Mouse (Mus musculus) megakaryocyte, embryonic 14.5 days (primary cell): Measurements from ENCODE around the gene Gpr155. TPM values are rescaled to one million over a fixed set of nuclear protein-coding genes. Genes with fewer than 3 reads are reported as not detected.

ENCODE experiments used
- H3K27me3 ChIP-seq: replicated peaks from 2 replicates; pipeline ENCODE3; 2012; ENCODE audit warnings: inconsistent platforms
- H3K36me3 ChIP-seq: replicated peaks from 2 replicates; pipeline ENCODE3; 2012; ENCODE audit warnings: low read length, inconsistent platforms, mixed read lengths
- H3K4me1 ChIP-seq: 2 replicates; pipeline ENCODE4 v1.6.1; 2012; ENCODE audit warnings: inconsistent platforms
- H3K4me3 ChIP-seq: replicated peaks from 2 replicates; pipeline ENCODE3; 2012; ENCODE audit warnings: moderate library complexity, mild to moderate bottlenecking, inconsistent platforms
- H3K9me3 ChIP-seq: 2 replicates; pipeline ENCODE4 v1.6.1; 2012; ENCODE audit warnings: inconsistent platforms
- FLI1 ChIP-seq: IDR thresholded peaks from 2 replicates; pipeline ENCODE4 v1.6.1; 2012; ENCODE audit warnings: low read length, inconsistent platforms, mixed read lengths
- GATA1 ChIP-seq: IDR thresholded peaks from 3 replicates; pipeline ENCODE4 v1.6.1; 2012; ENCODE audit warnings: mixed read lengths, low read length, inconsistent platforms, borderline replicate concordance
- polyA plus RNA-seq: library from polyadenylated mRNA; stranded (reverse); fragments of >175 nt; gene quantifications from 2 replicates; pipeline ENCODE4 v1.2.3, GENCODE M21; 2012; ENCODE audit warnings: low replicate concordance; ENCODE audit not compliant: insufficient read depth

Gpr155 gene
- polyA plus RNA-seq, 1 experiment = 0.46 TPM

GRCm38 (mm10) chr2:73304506-73304905 is 81.9 kb downstream of the Gpr155 start:
- peaks cover 92% of the 10 kb centered on the region for H3K36me3 ChIP-seq
- TF ChIP-seq GATA1 (no peak), FLI1 (no peak)
- no peaks in the 10 kb centered on the region; the same call in 1 of the 2 replicates for H3K4me1 ChIP-seq
- H3K27me3 ChIP-seq = no peaks in the 10 kb centered on the region
- H3K4me3 ChIP-seq = no peak overlapping the region
- H3K9me3 ChIP-seq = no peaks in the 10 kb centered on the region

GRCm38 (mm10) chr2:73302722-73303121 is 83.7 kb downstream of the Gpr155 start:
- H3K4me3 ChIP-seq = no peak overlapping the region
- H3K36me3 ChIP-seq = peaks cover 94% of the 10 kb centered on the region
- H3K9me3 ChIP-seq = no peaks in the 10 kb centered on the region
- H3K27me3 ChIP-seq = no peaks in the 10 kb centered on the region
- no peak for TF ChIP-seq GATA1
- TF ChIP-seq FLI1 = no peak
- no peaks in the 10 kb centered on the region; the same call in 1 of the 2 replicates for H3K4me1 ChIP-seq

GRCm38 (mm10) chr2:73301979-73302378 is 84.4 kb downstream of the Gpr155 start:
- Histone ChIP-seq H3K4me1 (no peaks in the 10 kb centered on the region; the same call in 1 of the 2 replicates), H3K36me3 (peaks cover 94% of the 10 kb centered on the region), H3K27me3 (no peaks in the 10 kb centered on the region), H3K9me3 (no peaks in the 10 kb centered on the region), H3K4me3 (no peak overlapping the region)
- TF ChIP-seq FLI1 = no peak
- TF ChIP-seq GATA1 = no peak

GRCm38 (mm10) chr2:73298841-73299240 is 87.5 kb downstream of the Gpr155 start:
- Histone ChIP-seq H3K9me3 (no peaks in the 10 kb centered on the region), H3K27me3 (no peaks in the 10 kb centered on the region), H3K4me3 (no peak overlapping the region), H3K36me3 (peaks cover 88% of the 10 kb centered on the region), H3K4me1 (peaks cover 9% of the 10 kb centered on the region)
- TF ChIP-seq FLI1 (no peak), GATA1 (no peak)

GRCm38 (mm10) chr2:73298154-73298553 is 88.2 kb downstream of the Gpr155 start:
- H3K36me3 ChIP-seq = peaks cover 88% of the 10 kb centered on the region
- no peak for TF ChIP-seq GATA1
- no peak for TF ChIP-seq FLI1
- H3K27me3 ChIP-seq = no peaks in the 10 kb centered on the region
- H3K4me1 ChIP-seq = peaks cover 9% of the 10 kb centered on the region
- H3K4me3 ChIP-seq = no peak overlapping the region
- no peaks in the 10 kb centered on the region for H3K9me3 ChIP-seq

GRCm38 (mm10) chr2:73295023-73295422 is 91.3 kb downstream of the Gpr155 start:
- Histone ChIP-seq H3K4me3 (no peak overlapping the region), H3K4me1 (peaks cover 12% of the 10 kb centered on the region), H3K36me3 (peaks cover 91% of the 10 kb centered on the region), H3K9me3 (no peaks in the 10 kb centered on the region), H3K27me3 (no peaks in the 10 kb centered on the region)
- TF ChIP-seq FLI1 = no peak
- no peak for TF ChIP-seq GATA1

Other genes starting within 250 kb of the Gpr155 start
- 25.8 and 26.7 TPM in 2 replicates for gene Ola1, start 167.6 kb downstream of the Gpr155 start, polyA plus RNA-seq
- not detected in 2 replicates for gene Sp9, start 114.6 kb downstream of the Gpr155 start, polyA plus RNA-seq
- gene Scrn3, start 74.0 kb downstream of the Gpr155 start, polyA plus RNA-seq = 0.10 TPM in 1 of 2 replicates, not detected in the other
- gene Cir1, start 73.9 kb downstream of the Gpr155 start, polyA plus RNA-seq = 14.8 TPM in 1 of 2 replicates, not detected in the other
- gene Wipf1, start 143.2 kb upstream of the Gpr155 start, polyA plus RNA-seq = 310 and 704 TPM in 2 replicates
- gene Chrna1, start 193.8 kb upstream of the Gpr155 start, polyA plus RNA-seq = not detected in 2 replicates